Mouse (Mus musculus): ENCODE data around the gene Zcchc2. TPM values are rescaled to one million over a fixed set of nuclear protein-coding genes. Genes with fewer than 3 reads are reported as not detected.

The Zcchc2 gene
- polyA plus RNA-seq, 1 experiment, result 4.7 TPM

DNA sequence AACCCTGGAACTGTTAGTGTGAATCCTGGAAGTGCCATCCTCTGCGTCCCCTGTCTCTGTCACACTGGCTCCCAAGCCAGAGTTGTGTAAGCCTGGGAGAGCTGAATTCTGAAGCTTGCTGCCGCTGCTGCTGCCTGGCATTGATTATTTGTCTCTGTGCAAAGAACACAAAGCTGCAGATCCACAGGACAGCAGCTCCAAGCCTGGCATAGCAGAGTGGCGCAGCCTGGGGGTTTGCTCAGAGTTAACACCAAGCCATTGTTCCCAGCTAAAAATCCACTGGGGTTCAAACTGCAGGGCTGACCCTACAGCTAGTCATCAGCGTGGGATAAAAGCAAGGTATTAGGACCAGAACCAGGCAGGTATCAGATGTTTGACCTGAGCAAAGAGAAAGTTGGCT, 80.6 kb downstream of the Zcchc2 start:
- no peak overlapping the region for H3K4me3 ChIP-seq
- H3K4me2 ChIP-seq (ENCODE audit: low read depth), result no peak overlapping the region

GRCm38 (mm10) chr1:106071237-106072070, 81.2 kb downstream of the Zcchc2 start:
- H3ac ChIP-seq (ENCODE audit: control insufficient read depth, insufficient read length), result no peak overlapping the region
- no peaks in the 10 kb centered on the region for H3K79me2 ChIP-seq (ENCODE audit: control insufficient read depth, insufficient read depth)
- H3K4me2 ChIP-seq (ENCODE audit: low read depth), result no peak overlapping the region
- H3K4me3 ChIP-seq, result no peak overlapping the region
- no peaks in the 10 kb centered on the region for H3K36me3 ChIP-seq (ENCODE audit: control insufficient read depth, insufficient read depth)
- TF ChIP-seq MYOG (IDR thresholded peaks at IDR 0.05; ENCODE audit: control insufficient read depth in 1 of 3, insufficient read depth in 1 of 3, insufficient read length in 2 of 3, low read depth in 2 of 3) (no peak), TCF12 (IDR thresholded peaks at IDR 0.05; ENCODE audit: insufficient read depth, poor library complexity, severe bottlenecking) (no peak), E2F4 (IDR thresholded peaks at IDR 0.05; ENCODE audit: insufficient read depth) (no peak), MYOD1 (IDR thresholded peaks at IDR 0.05; ENCODE audit: control insufficient read depth in 1 of 3, insufficient read length in 2 of 3, low read depth in 2 of 3) (no peak), REST (IDR thresholded peaks at IDR 0.05; ENCODE audit: insufficient read depth, insufficient read length) (no peak), POLR2AphosphoS2 (IDR thresholded peaks at IDR 0.05; ENCODE audit: insufficient read length, low read depth) (no peak), CEBPB (IDR thresholded peaks at IDR 0.05; ENCODE audit: insufficient read depth, poor library complexity, severe bottlenecking) (no peak)
- H3K27me3 ChIP-seq (ENCODE audit: control insufficient read depth, insufficient read depth, insufficient read length), result no peaks in the 10 kb centered on the region

More for the DNA sequence above, 80.6 kb downstream of the Zcchc2 start:
- no peaks in the 10 kb centered on the region for H3K79me2 ChIP-seq (ENCODE audit: control insufficient read depth, insufficient read depth)
- no peak overlapping the region for H3ac ChIP-seq (ENCODE audit: control insufficient read depth, insufficient read length)
- no peaks in the 10 kb centered on the region for H3K27me3 ChIP-seq (ENCODE audit: control insufficient read depth, insufficient read depth, insufficient read length)
- TF ChIP-seq TCF3 (IDR thresholded peaks at IDR 0.05; ENCODE audit: insufficient read length, low read depth) (no peak), MYOG (IDR thresholded peaks at IDR 0.05; ENCODE audit: control insufficient read depth in 1 of 3, insufficient read depth in 1 of 3, insufficient read length in 2 of 3, low read depth in 2 of 3) (no peak), E2F4 (IDR thresholded peaks at IDR 0.05; ENCODE audit: insufficient read depth) (no peak), USF1 (IDR thresholded peaks at IDR 0.05; ENCODE audit: low read depth) (no peak), POLR2A (IDR thresholded peaks at IDR 0.05; ENCODE audit: insufficient read length, low read depth) (no peak), TCF12 (IDR thresholded peaks at IDR 0.05; ENCODE audit: insufficient read depth, poor library complexity, severe bottlenecking) (no peak), POLR2AphosphoS2 (IDR thresholded peaks at IDR 0.05; ENCODE audit: insufficient read length, low read depth) (no peak), MAX (IDR thresholded peaks at IDR 0.05; ENCODE audit: low read depth) (no peak)
- H3K36me3 ChIP-seq (ENCODE audit: control insufficient read depth, insufficient read depth), result no peaks in the 10 kb centered on the region

DNA sequence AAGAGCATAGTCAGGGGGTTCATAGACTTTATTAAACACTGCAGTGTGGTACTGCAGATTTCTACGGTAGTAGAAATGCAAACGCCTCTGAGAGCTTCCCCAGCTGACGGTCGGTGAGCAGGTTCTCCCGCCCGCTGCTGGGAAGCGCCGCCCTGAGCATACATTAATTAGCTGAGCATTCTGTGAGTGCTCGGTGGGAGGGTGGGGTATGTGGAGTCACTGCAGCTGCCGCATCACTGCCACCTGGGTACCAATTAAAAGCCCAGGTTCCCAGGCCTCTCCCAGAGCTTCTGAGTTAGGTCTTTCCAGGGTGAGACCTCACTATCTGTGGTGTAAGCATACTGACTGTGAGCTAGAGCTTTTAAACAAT, 81.8 kb downstream of the Zcchc2 start:
- H3K36me3 ChIP-seq (ENCODE audit: control insufficient read depth, insufficient read depth), result no peaks in the 10 kb centered on the region
- H3K27me3 ChIP-seq (ENCODE audit: control insufficient read depth, insufficient read depth, insufficient read length), result no peaks in the 10 kb centered on the region
- no peak overlapping the region for H3K4me3 ChIP-seq
- TF ChIP-seq MYOG (IDR thresholded peaks at IDR 0.05; ENCODE audit: control insufficient read depth in 1 of 3, insufficient read depth in 1 of 3, insufficient read length in 2 of 3, low read depth in 2 of 3), result no peak
- no peak overlapping the region for H3ac ChIP-seq (ENCODE audit: control insufficient read depth, insufficient read length)
- H3K4me2 ChIP-seq (ENCODE audit: low read depth), result no peak overlapping the region
- no peaks in the 10 kb centered on the region for H3K79me2 ChIP-seq (ENCODE audit: control insufficient read depth, insufficient read depth)

- TF ChIP-seq MYOG (IDR thresholded peaks at IDR 0.05; ENCODE audit: control insufficient read depth in 1 of 3, insufficient read depth in 1 of 3, insufficient read length in 2 of 3, low read depth in 2 of 3) (no peak), REST (IDR thresholded peaks at IDR 0.05; ENCODE audit: insufficient read depth, insufficient read length) (no peak), POLR2AphosphoS2 (IDR thresholded peaks at IDR 0.05; ENCODE audit: insufficient read length, low read depth) (no peak), MYOD1 (IDR thresholded peaks at IDR 0.05; ENCODE audit: control insufficient read depth in 1 of 3, insufficient read length in 2 of 3, low read depth in 2 of 3) (no peak), POLR2A (IDR thresholded peaks at IDR 0.05; ENCODE audit: insufficient read length, low read depth) (no peak), SRF (IDR thresholded peaks at IDR 0.05; ENCODE audit: control insufficient read depth, insufficient read length, low read depth) (no peak), TCF12 (IDR thresholded peaks at IDR 0.05; ENCODE audit: insufficient read depth, poor library complexity, severe bottlenecking) (no peak), CEBPB (IDR thresholded peaks at IDR 0.05; ENCODE audit: insufficient read depth, poor library complexity, severe bottlenecking) (no peak), E2F4 (IDR thresholded peaks at IDR 0.05; ENCODE audit: insufficient read depth) (no peak), USF1 (IDR thresholded peaks at IDR 0.05; ENCODE audit: low read depth) (no peak), TCF3 (IDR thresholded peaks at IDR 0.05; ENCODE audit: insufficient read length, low read depth) (no peak), MAX (IDR thresholded peaks at IDR 0.05; ENCODE audit: low read depth) (no peak)
- Histone ChIP-seq H3ac (ENCODE audit: control insufficient read depth, insufficient read length) (no peak overlapping the region), H3K4me3 (no peak overlapping the region), H3K27me3 (ENCODE audit: control insufficient read depth, insufficient read depth, insufficient read length) (no peaks in the 10 kb centered on the region), H3K4me2 (ENCODE audit: low read depth) (no peak overlapping the region), H3K36me3 (ENCODE audit: control insufficient read depth, insufficient read depth) (no peaks in the 10 kb centered on the region), H3K79me2 (ENCODE audit: control insufficient read depth, insufficient read depth) (no peaks in the 10 kb centered on the region)
Observed at GRCm38 (mm10) chr1:106073166-106073565, 83.0 kb downstream of the Zcchc2 start.

DNA sequence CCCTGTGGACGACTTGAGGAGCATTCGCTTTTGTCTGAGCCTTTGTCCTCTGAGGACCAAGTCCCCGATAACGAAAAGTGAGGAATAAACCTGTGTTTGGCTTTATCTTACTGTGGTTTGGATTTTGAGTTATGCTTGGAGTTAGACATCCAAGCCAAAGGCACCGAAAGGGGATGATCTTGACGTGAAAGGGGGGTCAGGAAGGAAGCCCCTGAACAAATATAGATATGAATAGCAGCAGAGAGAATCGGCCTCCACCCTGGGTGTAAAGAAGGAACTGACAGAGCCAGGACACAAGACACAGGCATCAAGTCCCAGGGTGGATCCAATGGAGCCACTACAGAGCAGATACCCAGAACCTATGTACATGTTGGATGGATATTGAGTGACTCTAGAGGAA, 83.9 kb downstream of the Zcchc2 start:
- H3K27me3 ChIP-seq (ENCODE audit: control insufficient read depth, insufficient read depth, insufficient read length), result no peaks in the 10 kb centered on the region
- H3K79me2 ChIP-seq (ENCODE audit: control insufficient read depth, insufficient read depth), result no peaks in the 10 kb centered on the region
- H3ac ChIP-seq (ENCODE audit: control insufficient read depth, insufficient read length), result no peak overlapping the region
- H3K4me2 ChIP-seq (ENCODE audit: low read depth), result no peak overlapping the region
- no peak overlapping the region for H3K4me3 ChIP-seq
- no peaks in the 10 kb centered on the region for H3K36me3 ChIP-seq (ENCODE audit: control insufficient read depth, insufficient read depth)
- no peak for TF ChIP-seq MYOG (IDR thresholded peaks at IDR 0.05; ENCODE audit: control insufficient read depth in 1 of 3, insufficient read depth in 1 of 3, insufficient read length in 2 of 3, low read depth in 2 of 3)
- no peak for TF ChIP-seq POLR2AphosphoS2 (IDR thresholded peaks at IDR 0.05; ENCODE audit: insufficient read length, low read depth)
- no peak for TF ChIP-seq E2F4 (IDR thresholded peaks at IDR 0.05; ENCODE audit: insufficient read depth)
- no peak for TF ChIP-seq REST (IDR thresholded peaks at IDR 0.05; ENCODE audit: insufficient read depth, insufficient read length)
- no peak for TF ChIP-seq MAX (IDR thresholded peaks at IDR 0.05; ENCODE audit: low read depth)
- no peak for TF ChIP-seq CEBPB (IDR thresholded peaks at IDR 0.05; ENCODE audit: insufficient read depth, poor library complexity, severe bottlenecking)
- no peak for TF ChIP-seq USF1 (IDR thresholded peaks at IDR 0.05; ENCODE audit: low read depth)
- no peak for TF ChIP-seq MYOD1 (IDR thresholded peaks at IDR 0.05; ENCODE audit: control insufficient read depth in 1 of 3, insufficient read length in 2 of 3, low read depth in 2 of 3)
- TF ChIP-seq SRF (IDR thresholded peaks at IDR 0.05; ENCODE audit: control insufficient read depth, insufficient read length, low read depth), result no peak
- no peak for TF ChIP-seq TCF3 (IDR thresholded peaks at IDR 0.05; ENCODE audit: insufficient read length, low read depth)
- no peak for TF ChIP-seq TCF12 (IDR thresholded peaks at IDR 0.05; ENCODE audit: insufficient read depth, poor library complexity, severe bottlenecking)
- TF ChIP-seq POLR2A (IDR thresholded peaks at IDR 0.05; ENCODE audit: insufficient read length, low read depth), result no peak

All from myocyte (in vitro differentiated cells).